Mouse (Mus musculus) heart, postnatal 10 days (tissue): ENCODE measurements around the gene Pus7. TPM values are rescaled to one million over a fixed set of nuclear protein-coding genes. Genes with fewer than 3 reads are reported as not detected.
A peak's percentile ranks its signal among the peaks of the same experiment; 100 is the strongest.
"Not testable (repeated sequence)": the region's sequence is repeated elsewhere in the genome, so short reads cannot be mapped to it uniquely, and the experiment has no call there.

Source experiments
- DNase-seq, 2 experiments: peaks; one replicate each; pipeline ENCODE4 v3.0.0; 2021
- intact Hi-C: fragments of 180-260 bp; cut with DNase I; formaldehyde crosslinking; loops from one replicate; pipeline ENCODE4 v1.15.1; 2025
- total RNA-seq, 2 experiments: library from RNA; stranded (reverse); gene quantifications; 2 replicates each; pipeline ENCODE4 v1.2.3; 2021

Gene Pus7
- total RNA-seq, 2 experiments from 2014 or later = 12.2 to 13.8 TPM

GRCm38 (mm10) chr5:23758633-23759032 lies 24.9 kb downstream of the Pus7 start:
- peak; percentile 46 to 72 for DNase-seq
- intact Hi-C loops = loop anchor here (5.0 kb wide), 1 partner anchor 86 kb away; no protein-coding TSS in a partner anchor

- DNase-seq = no peak
- intact Hi-C loops = loop anchor here (5.0 kb wide), 1 partner anchor 84 kb away; no protein-coding TSS in a partner anchor
Measured at GRCm38 (mm10) chr5:23756368-23756767, 27.1 kb downstream of the Pus7 start.

DNA sequence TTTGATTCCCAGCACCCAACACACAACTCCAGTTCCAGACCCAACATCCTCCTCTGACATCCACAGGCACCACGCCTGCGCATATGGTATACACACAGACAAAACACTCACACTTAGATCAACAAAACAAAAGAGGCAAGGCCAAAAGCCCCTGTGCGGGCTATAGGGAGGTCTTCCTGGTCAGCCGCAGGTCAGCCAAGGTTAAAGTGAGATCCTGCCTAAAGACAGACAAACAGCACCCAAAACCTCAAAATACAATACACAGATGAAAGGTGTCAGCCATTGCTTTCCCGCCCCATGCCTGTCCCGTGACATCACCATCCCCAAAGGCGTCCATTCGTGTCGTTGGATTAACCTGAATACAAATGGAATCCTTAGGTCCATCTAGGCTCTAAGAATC lies 27.9 kb downstream of the Pus7 start:
- DNase-seq = no peak
- intact Hi-C loops = loop anchor here (5.0 kb wide), 1 partner anchor 83 kb away; no protein-coding TSS in a partner anchor

DNA sequence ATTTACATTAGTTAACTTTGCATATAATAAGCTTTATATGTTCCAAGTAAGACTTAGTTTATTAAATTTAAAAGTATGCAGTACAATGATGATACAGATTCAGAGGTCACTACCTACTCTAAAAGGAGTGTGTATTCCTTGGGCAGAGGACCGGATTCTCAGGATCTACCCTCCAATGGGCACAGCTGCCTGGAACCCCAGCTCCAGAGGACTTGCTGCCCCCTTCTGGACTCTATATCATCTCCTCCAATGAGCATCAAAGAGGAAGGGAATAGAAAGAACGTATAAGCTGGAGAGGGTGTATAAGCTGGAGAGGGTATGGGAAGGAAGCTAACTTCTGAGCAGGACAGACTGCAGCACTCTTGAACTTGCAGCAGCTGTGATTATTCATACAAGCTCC lies 33.6 kb downstream of the Pus7 start:
- no peak for DNase-seq
- intact Hi-C loops = no loop called here

- no peak for DNase-seq
- intact Hi-C loops = no loop called here
Measured at GRCm38 (mm10) chr5:23743261-23743660, 40.2 kb downstream of the Pus7 start.

DNA sequence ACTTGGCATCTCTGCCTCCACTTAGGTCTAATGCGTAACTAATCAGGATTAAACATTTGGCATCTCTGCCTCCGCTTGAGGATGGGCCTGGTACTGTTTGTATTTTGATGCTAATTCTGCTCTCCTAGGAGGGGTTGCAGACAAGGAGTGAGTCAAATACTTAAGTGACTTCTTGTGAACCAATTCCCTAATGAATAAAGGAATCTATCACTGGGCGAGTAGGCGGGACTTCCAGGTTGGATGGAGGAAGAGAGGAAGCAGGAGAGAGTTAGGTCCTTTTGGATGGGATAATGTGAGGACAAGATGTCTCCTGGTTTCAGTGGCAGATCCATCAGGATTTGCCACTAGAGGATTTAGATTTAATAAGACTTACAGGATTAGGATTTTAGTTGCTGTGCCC lies 46.4 kb downstream of the Pus7 start:
- no peak for DNase-seq
- intact Hi-C loops = no loop called here

GRCm38 (mm10) chr5:23736366-23736765 lies 47.1 kb downstream of the Pus7 start:
- DNase-seq = peak; percentile 42
- intact Hi-C loops = no loop called here

- intact Hi-C loops = no loop called here
- no peak for DNase-seq
Measured at GRCm38 (mm10) chr5:23721956-23722355, 61.6 kb downstream of the Pus7 start.

GRCm38 (mm10) chr5:23718881-23719328 lies 64.6 kb downstream of the Pus7 start:
- no peak for DNase-seq
- intact Hi-C loops = no loop called here

GRCm38 (mm10) chr5:23718182-23718534 lies 65.4 kb downstream of the Pus7 start:
- intact Hi-C loops = no loop called here
- no peak for DNase-seq

DNA sequence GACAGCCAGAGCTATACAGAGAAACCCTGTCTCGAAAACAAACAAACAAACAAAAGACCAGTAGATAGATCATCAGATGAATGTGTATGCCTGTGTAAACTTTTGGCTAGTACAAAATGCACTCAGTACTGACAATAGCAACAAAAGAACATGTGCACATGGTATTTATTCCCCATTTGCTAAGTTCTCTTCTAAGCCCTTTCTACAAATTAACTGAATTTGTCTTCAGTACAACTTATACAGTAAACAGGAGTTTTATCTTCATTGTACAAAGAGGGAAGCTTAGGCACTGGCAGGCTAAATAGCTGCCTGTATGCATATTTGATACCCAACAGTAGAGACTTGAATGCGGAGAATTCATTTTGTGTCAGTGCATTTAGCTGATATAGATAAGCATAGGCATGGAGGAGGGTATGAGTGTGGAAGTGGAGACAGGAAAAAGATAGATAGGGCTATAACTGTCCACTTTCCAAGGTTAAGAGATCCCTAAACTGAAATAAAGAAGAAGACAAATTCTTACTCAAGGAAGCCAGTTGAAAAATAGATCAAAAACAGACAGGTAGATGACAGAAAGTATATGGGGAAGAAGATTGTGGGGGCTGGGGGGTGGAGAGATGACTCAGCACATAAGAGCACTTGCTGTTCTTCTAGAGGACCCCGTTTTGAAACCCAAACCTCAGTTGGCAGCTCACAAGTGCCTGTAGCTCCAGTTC lies 65.9 kb downstream of the Pus7 start:
- no peak for DNase-seq
- intact Hi-C loops = no loop called here

DNA sequence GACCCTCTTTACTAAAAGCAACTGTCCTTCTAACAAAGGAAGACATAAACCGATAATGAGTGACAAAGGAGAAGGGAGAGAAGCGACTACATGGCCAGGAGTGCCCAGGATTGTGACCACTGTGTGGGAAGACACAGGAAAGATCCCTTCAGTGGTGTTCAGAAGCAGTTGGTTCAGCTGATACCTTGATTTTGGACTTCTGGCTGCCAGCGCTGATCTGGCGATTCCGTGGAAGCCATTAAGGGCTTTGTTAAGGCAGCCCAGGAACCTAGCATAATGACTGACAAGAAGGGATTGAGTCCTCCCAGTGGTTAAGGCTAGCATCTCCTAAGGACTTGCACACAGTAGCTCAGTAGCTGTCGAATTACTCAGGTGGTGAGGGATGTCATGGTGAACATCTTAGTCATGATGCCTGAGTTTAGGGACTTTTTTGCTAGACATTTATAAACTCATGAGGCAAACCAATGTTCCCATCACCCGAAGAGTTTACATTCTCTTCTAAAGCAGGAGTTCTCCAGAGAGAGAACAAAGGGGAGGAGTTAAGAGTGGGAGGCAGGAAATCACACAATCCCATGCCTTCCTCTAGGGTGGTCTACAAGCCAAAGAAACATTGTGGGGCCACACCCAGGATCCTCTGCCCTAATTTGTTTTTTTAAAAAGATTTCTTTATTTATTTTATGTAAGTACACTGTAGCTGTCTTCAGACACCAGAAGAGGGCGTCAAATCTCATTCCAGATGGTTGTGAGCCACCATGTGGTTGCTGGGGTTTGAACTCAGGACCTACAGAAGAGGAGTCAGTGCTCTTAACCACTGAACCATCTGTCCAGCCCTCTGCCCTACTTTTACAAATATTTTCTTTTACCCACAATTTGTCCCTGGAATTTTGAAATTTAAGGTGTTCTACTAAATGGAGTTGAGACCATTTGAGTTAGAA lies 69.8 kb downstream of the Pus7 start:
- intact Hi-C loops = no loop called here
- no peak for DNase-seq

DNA sequence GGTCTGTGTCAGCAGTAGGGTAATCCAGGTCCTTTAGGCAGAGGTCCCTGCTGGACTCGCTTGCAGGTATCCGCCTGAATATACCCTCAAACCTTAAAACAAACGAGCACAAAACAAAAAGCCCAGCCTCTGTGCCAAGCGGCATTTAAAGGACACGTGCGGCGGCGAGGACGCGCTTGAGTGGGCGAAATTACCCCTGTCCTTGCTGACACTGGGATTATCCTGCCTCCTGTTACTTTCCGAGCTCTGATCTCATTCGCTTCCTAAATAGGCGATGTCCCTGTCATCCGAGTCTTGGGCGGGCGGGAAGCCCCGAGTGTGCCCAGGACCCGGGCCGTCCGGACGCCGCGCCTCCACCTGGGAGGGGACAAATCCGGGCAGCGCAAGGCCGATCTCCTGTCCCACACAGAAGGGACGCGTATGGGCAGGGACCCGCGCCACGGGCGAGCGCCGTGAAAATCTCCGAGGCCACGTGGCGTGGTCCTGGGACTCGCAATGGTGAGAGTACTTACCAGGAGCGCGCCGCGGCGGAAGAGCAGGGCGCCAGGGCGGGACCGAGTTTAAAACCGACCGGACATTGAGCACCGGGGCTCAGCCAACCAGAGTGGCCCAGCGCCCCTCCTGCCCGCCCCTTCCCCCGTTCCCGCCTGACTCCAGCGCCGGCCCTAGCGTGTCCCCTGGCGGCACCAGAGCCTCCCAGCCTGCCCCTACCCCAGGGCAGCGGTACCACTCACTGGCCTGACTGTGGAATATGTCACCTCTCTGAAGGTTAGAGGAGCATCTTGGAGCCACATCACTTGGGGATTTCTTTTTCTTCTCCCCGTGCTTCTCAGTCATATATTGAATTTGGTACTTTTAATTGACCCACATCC lies 71.1 kb downstream of the Pus7 start:
- DNase-seq = peak; percentile 84 to 85
- intact Hi-C loops = loop anchor here (1.0 kb wide), 1 partner anchor 36 kb away; no protein-coding TSS in a partner anchor

DNA sequence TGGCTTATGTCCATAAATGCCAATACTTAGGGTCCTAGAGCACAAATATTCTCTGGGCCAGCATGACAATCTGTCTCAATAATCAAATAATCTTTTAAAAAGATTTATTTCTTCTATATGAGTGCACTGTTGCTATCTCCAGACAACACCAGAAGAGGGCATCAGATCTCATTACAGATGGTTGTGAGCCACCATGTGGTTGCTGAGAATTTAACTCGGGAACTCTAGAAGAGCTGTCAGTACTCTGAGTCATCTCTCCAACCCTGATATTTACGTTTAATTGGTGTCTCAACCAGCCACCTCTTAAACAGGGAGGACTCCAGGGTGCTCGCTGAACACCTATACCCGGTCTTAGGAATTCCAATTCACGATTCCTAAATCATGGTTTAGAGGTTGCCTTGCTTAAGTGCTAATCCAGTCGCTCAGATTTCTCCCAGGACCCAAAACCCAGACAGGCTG lies 71.8 kb downstream of the Pus7 start:
- DNase-seq = peak; percentile 28 to 35
- intact Hi-C loops = loop anchor here (1.0 kb wide), 1 partner anchor 35 kb away; no protein-coding TSS in a partner anchor

GRCm38 (mm10) chr5:23711244-23711643 lies 72.3 kb downstream of the Pus7 start:
- intact Hi-C loops = no loop called here
- no peak for DNase-seq

DNA sequence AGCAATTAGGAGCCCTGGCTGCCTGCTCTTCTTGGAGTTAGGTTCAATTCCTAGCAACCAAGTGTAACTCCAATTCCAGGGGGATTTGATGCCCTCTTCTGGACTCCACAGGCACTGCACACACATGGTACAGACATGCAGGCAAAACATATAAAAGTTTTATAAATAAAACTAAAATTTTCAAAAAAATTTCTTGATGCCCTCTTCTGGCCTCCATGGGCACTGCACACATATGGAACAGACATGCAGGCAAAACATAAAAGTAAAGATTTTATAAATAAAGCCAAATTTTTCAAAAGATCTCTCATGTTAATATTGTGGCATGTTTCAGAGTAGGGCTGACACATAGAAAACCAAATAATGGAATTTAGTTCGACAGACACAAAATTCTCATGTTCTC lies 73.8 kb downstream of the Pus7 start:
- intact Hi-C loops = no loop called here
- DNase-seq = no peak

DNA sequence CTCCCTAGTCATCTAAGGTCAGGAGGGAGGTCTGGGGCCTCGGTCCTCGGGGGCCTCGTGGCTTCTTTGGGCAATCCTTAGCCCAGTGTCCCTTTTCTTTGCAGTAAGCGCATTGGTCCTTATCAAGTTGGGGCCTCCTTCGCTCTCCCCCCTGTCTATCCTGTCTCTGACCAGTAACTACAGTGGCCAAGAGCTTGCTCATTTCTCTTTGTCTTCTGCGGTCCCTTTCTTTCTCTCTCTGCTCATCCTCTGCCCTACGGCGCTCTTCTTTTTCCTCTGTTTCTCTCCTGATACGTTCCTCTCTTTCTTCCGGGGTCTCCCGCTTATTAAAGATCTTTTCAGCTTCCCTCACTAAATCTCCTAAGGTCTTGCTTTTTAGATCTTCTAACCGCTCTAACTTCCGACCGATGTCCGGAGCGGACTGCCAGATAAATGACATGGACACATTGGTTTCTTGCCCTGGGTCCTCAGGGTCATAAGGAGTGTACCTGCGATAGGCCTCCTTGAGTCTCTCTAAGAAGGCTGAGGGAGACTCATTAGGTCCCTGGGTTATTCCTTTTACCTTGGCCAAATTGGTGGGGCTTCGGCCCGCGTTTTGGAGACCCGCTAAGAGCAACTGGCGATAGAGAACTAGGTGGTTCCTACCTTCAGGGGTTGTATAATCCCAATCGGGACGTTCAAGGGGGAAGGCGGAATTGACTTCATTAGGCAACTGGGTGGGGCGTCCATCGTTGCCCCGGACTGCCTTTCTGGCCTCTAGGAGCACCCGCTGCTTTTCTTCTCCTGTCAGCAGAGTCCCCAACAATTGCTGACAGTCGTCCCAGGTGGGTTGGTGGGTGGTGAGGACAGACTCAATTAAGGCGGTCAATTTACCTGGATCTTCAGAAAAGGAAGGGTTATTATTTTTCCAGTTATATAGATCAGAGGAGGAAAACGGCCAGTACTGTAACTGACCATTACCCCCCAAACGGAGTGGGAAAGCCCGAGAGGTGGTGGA lies 76.6 kb downstream of the Pus7 start:
- DNase-seq, intact Hi-C loops: not testable (repeated sequence)

DNA sequence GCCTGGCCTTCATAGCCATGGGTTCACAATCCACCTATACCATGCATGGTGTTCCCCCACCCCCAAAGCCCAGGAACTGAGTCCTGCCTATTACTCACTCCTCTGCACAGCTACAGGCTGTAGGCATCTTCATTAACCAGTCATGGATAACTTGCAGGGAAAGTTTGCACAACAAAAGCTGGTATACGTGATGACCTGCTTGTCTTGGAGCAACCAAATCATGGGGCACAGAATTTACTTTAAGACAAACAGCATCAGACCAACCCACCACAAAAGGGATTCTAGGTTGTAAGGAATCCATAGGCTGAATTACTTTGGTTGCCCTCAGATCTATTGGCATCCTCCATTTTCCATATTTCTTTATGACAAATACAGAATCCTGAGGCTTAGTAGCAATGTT lies 86.1 kb downstream of the Pus7 start:
- intact Hi-C loops = no loop called here
- no peak for DNase-seq
